Mouse (Mus musculus) heart, postnatal 0 days (tissue): ENCODE results near the gene Sugp2. TPM values are rescaled to one million over a fixed set of nuclear protein-coding genes. Genes with fewer than 3 reads are reported as not detected.

Experiments
- ATAC-seq: fragments of 200-750 bp; cut with Nextera tagmentation; 2 replicates; pipeline ENCODE4 v1.8.0; 2017; ENCODE audit warnings: low read depth, moderate number of reproducible peaks, moderate library complexity; ENCODE audit not compliant: insufficient read depth
- DNase-seq: peaks from one replicate; pipeline ENCODE4 v3.0.0-alpha.2; 2016; ENCODE audit warnings: low spot score
- H3K27ac ChIP-seq: fragments of 300-500 bp; sonication (generic); 2 replicates; pipeline ENCODE4 v1.5.1; 2014; ENCODE audit warnings: low read depth, mild to moderate bottlenecking
- H3K27me3 ChIP-seq: fragments of 300-500 bp; sonication (generic); 2 replicates; pipeline ENCODE4 v1.6.1; 2014; ENCODE audit warnings: low read length, mixed read lengths; ENCODE audit not compliant: control insufficient read depth, insufficient read depth
- H3K36me3 ChIP-seq: fragments of 300-500 bp; sonication (generic); replicated peaks from 2 replicates; pipeline ENCODE4 v1.6.1; 2014; ENCODE audit warnings: low read length, mixed read lengths; ENCODE audit not compliant: control insufficient read depth, insufficient read depth
- H3K4me1 ChIP-seq: fragments of 300-500 bp; sonication (generic); 2 replicates; pipeline ENCODE4 v1.6.1; 2014; ENCODE audit warnings: antibody characterized with exemption; ENCODE audit not compliant: control insufficient read depth, insufficient read depth
- H3K4me2 ChIP-seq: fragments of 300-500 bp; sonication (generic); 2 replicates; pipeline ENCODE4 v1.6.1; 2014; ENCODE audit warnings: low read depth, mild to moderate bottlenecking, low read length, moderate library complexity
- H3K4me3 ChIP-seq: fragments of 300-500 bp; sonication (generic); 2 replicates; pipeline ENCODE4 v1.5.1; 2014; ENCODE audit warnings: low read depth, low read length
- H3K9ac ChIP-seq: fragments of 300-500 bp; sonication (generic); replicated peaks from 2 replicates; pipeline ENCODE4 v1.6.1; 2014; ENCODE audit warnings: low read depth, low read length, mixed read lengths
- H3K9me3 ChIP-seq: fragments of 300-500 bp; sonication (generic); replicated peaks from 2 replicates; pipeline ENCODE4 v1.6.1; 2016; ENCODE audit warnings: low read length; ENCODE audit not compliant: control insufficient read depth
- CTCF ChIP-seq: IDR thresholded peaks from 2 replicates; pipeline ENCODE4 v1.5.1; 2016; ENCODE audit warnings: antibody characterized with exemption, control low read depth, low read depth
- EP300 ChIP-seq: IDR thresholded peaks from 2 replicates; pipeline ENCODE4 v1.6.1; 2016; ENCODE audit warnings: antibody characterized with exemption, low read depth
- WGBS: fragments of 180-500 bp; shearing (Covaris S2); extraction: QIAGEN DNeasy Blood & Tissue Kit; methylation state at CpG from one replicate; pipeline ENCODE4 v1.1.7; 2014; 5-methylcytosine and 5-hydroxymethylcytosine counted together
- polyA plus RNA-seq: library from polyadenylated mRNA; unstranded; fragments of >200 nt; fragmentation: Nextera tagmentation; extraction: Ambion mirVana; gene quantifications from 2 replicates; pipeline ENCODE4 v1.2.1, GENCODE M21; 2015
- total RNA-seq: library from RNA; depleted of rRNA; stranded (reverse); fragments of >200 nt; gene quantifications from 2 replicates; pipeline ENCODE4 v1.2.3, GENCODE M21; 2014; ENCODE audit warnings: low replicate concordance

Gene Sugp2
- total and polyA plus RNA-seq, 2 experiments from 2014 or later = 15.5 to 48.7 TPM

DNA sequence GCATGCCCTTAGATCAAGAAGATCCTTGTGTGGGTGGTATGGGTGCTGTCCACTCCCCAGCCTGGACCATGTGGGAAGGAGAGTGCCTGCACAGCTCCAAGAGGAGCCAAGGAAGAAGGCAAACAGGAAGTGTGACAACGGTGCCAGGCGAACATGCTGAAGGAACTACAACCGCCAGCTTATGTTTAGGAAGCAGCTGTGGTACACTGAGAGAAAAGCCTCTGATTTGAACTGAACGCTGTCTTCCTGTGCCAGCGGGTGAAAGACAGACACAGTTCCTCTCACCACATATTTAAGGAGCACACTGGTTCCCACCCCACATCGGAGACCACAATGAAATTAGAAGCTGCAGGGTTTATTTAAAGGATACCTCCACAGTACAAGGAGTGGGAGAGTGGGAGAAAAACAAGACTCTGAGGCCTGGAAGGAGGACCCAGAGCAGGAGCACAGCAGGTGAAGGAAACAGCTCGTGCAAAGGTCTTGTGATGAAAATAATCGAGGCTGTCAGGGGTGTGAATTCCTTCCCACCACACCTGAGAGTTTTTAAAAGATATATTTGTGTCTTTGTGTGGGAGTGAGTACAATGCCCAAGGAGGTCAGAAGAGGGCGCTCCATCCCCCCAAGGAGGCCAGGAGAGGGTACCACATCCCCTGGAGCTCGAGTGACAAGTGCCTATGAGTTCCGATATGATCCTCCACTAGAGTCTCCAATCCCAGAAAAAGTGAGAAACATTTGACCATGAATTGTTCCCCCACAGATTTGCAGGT is 35.0 kb downstream of the Sugp2 start:
- Histone ChIP-seq H3K9ac (no peak overlapping the region), H3K36me3 (peaks cover 17% of the 10 kb centered on the region), H3K27ac (0 out of 2 replicates have a peak overlapping the region, but pooled peaks have one; percentile 15), H3K4me1 (peaks cover 7% of the 10 kb centered on the region; the same call in 1 of the 2 replicates), H3K9me3 (no peaks in the 10 kb centered on the region), H3K4me2 (no peak overlapping the region), H3K27me3 (no peaks in the 10 kb centered on the region), H3K4me3 (no peak overlapping the region)
- WGBS = 46% methylated on average over 11 of the region's 11 CpGs
- TF ChIP-seq EP300 (no peak), CTCF (peak; percentile 43)
- no peak for DNase-seq
- peak; percentile 12; the same call in 1 of the 2 replicates for ATAC-seq

DNA sequence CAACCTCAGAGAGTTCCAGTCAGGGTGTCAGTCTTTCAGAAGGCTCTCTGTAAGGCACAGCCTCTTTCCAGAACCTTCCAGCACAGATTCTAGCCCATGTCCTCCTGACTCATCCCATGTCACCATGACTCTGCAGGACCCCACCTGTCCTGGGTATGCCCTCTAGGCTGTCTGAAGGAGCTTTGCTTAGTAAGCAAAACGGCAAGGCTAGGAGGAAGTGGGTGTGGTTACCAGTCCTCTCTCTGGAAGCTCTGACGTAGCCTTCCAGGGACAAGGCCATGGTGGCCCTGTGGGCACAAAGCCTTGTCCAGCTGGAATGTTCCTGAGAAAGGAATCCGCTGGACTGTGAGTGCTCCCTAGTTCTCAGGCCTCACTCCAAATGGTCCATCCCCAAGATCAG is 38.9 kb downstream of the Sugp2 start:
- Histone ChIP-seq H3K9me3 (no peaks in the 10 kb centered on the region), H3K9ac (no peak overlapping the region), H3K4me3 (no peak overlapping the region), H3K27me3 (no peaks in the 10 kb centered on the region), H3K27ac (no peak overlapping the region), H3K36me3 (no peaks in the 10 kb centered on the region), H3K4me1 (peaks cover 7% of the 10 kb centered on the region; the same call in 1 of the 2 replicates), H3K4me2 (no peak overlapping the region)
- DNase-seq (no peak), ATAC-seq (peak; percentile 26; the same call in 1 of the 2 replicates)
- 49% methylated on average over 3 of the region's 3 CpGs for WGBS
- TF ChIP-seq EP300 = no peak
- no peak for TF ChIP-seq CTCF

DNA sequence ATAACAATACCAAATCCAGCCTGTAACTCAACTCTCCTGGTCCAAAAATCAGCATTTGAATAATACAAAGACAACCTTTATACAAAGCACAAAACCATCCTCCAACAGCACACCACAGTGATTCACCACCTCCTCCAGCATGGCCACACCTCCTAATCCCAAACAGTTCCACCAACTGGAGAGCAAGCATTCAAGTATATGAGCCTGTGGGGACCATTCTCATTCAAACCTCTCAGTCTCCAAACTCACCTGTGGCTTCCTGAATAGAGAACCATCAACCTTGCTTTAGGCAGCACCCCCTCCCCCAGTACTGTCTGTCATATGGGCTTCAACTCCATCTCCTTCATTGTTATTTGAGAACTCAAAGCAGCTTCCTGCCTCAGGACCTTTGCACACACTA is 40.3 kb downstream of the Sugp2 start:
- ATAC-seq (no peak), DNase-seq (no peak)
- Histone ChIP-seq H3K36me3 (no peaks in the 10 kb centered on the region), H3K4me1 (peaks cover 15% of the 10 kb centered on the region), H3K4me3 (no peak overlapping the region), H3K27me3 (no peaks in the 10 kb centered on the region), H3K9me3 (no peaks in the 10 kb centered on the region), H3K27ac (no peak overlapping the region), H3K4me2 (no peak overlapping the region), H3K9ac (no peak overlapping the region)
- TF ChIP-seq CTCF (no peak), EP300 (no peak)

DNA sequence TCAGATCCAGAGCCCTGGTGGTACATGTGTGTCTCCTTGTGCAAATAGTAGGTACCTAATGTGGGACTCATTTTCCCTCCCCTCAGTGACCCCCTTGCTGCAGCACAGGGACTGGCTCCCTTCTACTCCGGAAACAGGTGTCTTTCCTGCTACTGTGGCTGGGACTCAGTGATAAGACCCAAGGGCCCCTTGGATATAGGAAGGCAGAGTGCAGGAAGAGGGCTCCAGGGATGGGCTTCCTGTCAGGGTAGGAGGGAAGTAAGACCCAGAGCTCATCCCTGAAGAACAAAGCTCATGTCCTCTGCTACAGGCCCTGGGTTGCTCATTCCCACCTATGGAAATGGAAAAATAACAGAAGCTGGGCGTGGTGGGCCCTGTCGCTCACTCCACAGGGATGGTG is 42.5 kb downstream of the Sugp2 start:
- TF ChIP-seq CTCF (no peak), EP300 (peak; percentile 98)
- no peak overlapping the region for H3K4me3 ChIP-seq
- no peaks in the 10 kb centered on the region for H3K27me3 ChIP-seq
- DNase-seq = peak; percentile 62
- no peaks in the 10 kb centered on the region for H3K36me3 ChIP-seq
- no peaks in the 10 kb centered on the region for H3K9me3 ChIP-seq
- H3K9ac ChIP-seq = no peak overlapping the region
- peaks cover 17% of the 10 kb centered on the region for H3K4me1 ChIP-seq
- ATAC-seq = peak; percentile 79
- 66% methylated on average over 3 of the region's 3 CpGs for WGBS
- H3K4me2 ChIP-seq = no peak overlapping the region
- peak overlapping the region; percentile 74 for H3K27ac ChIP-seq

DNA sequence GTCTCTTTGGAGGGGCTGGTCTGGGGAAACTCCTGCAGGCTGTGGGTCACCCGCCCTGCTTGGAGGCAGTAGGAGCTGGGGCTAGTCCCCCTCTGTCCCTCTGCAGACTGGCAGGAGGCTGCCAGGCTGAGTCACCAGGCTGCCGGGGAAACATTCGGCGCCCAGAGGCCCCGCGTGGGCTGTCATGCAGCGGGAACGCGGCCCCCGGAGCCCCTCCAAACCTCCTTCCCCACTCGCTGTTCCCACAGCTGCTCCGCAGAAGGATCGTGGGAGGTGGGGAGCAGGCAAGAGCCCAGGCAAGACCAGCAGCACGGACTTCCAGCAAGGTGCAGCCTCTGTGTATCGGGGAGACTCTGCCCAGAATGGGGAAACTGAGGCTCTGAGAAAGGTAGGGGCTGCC is 44.1 kb downstream of the Sugp2 start:
- TF ChIP-seq CTCF (no peak), EP300 (no peak)
- Histone ChIP-seq H3K4me3 (no peak overlapping the region), H3K36me3 (no peaks in the 10 kb centered on the region), H3K9me3 (no peaks in the 10 kb centered on the region), H3K27me3 (no peaks in the 10 kb centered on the region), H3K9ac (0 out of 2 replicates have a peak overlapping the region, but pooled peaks have one; percentile 0), H3K4me2 (no peak overlapping the region), H3K27ac (no peak overlapping the region), H3K4me1 (peaks cover 13% of the 10 kb centered on the region)
- DNase-seq (no peak), ATAC-seq (no peak)
- WGBS = 45% methylated on average over 15 of the region's 15 CpGs

DNA sequence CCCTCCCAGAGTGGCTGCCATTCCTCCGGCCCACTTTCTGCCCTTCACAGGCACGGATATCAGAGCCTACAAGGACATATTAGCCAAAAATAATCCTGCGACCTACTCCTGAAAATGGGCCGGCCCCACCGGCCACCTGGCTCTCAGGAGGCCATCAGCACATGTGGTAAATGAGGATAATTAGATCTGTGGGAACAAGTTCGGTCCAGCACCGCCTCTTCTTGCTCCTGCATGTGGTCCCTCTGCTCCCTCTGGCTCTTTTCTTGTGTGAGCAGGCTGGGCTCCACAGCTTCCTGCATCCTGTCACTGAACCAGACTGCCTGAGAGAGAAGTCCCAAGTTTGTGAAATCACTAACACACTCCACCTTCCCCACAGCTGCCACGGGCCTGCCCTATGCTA is 45.2 kb downstream of the Sugp2 start:
- Histone ChIP-seq H3K9ac (no peak overlapping the region), H3K9me3 (no peaks in the 10 kb centered on the region), H3K27ac (peak overlapping the region; percentile 60), H3K27me3 (no peaks in the 10 kb centered on the region), H3K4me1 (peaks cover 17% of the 10 kb centered on the region), H3K4me2 (no peak overlapping the region), H3K36me3 (no peaks in the 10 kb centered on the region), H3K4me3 (no peak overlapping the region)
- no peak for ATAC-seq
- 20% methylated on average over 8 of the region's 8 CpGs for WGBS
- TF ChIP-seq CTCF (no peak), EP300 (no peak)
- DNase-seq = no peak
